17 mouse cellular contexts compared by ENCODE assay signal in genomic region chr2:152775357-152775756, GRCm38 (mm10). TPM values are rescaled to one million over a fixed set of nuclear protein-coding genes. Genes with fewer than 3 reads are reported as not detected.
DNase-seq lines count a peak whose midpoint lies in the region; ATAC-seq and TF ChIP-seq lines count a peak whose summit lies in the region.
"Had no signal": no experiment of that assay in that cellular context is flagged by ENCODE, and none has a peak within 500 bp of the region (broad histone marks: within the 10 kb centered on the region; RNA-seq: fewer than 3 reads in every experiment).

No protein-coding gene starts in this region.

- 14% methylated on average over 4 of the region's 4 CpGs for WGBS in thymus, adult 2 months

- intact Hi-C loops in left cerebral cortex, adult 2 months (cut with DNase I) = no loop called here
- intact Hi-C loops in left cerebral cortex, postnatal 4 days (cut with DNase I) = no loop called here

- H3K36me3 ChIP-seq in thymus, adult 2 months (ENCODE audit: control insufficient read depth, insufficient read depth, low read length) = peaks cover 13% of the 10 kb centered on the region
- H3K36me3 ChIP-seq: midbrain, embryonic 15.5 days had no signal

- DNase-seq in left cerebral cortex, adult 2 months (ENCODE audit: extremely low spot score in 1 of 2, low spot score in 2 of 2) = no peak
- no peak for DNase-seq in left cerebral cortex, postnatal 4 days
- peak; percentile 67 for DNase-seq in thymus, adult 2 months
- no peak for DNase-seq in right cerebral cortex, postnatal 36 days (ENCODE audit: low spot score in 2 of 2)
- no peak for DNase-seq in frontal cortex, postnatal 10 days (ENCODE audit: low spot score in 2 of 2)
- no peak for DNase-seq in embryo, embryonic 11 days
- no peak for DNase-seq in layer of hippocampus, adult 8-10 months (ENCODE audit: low spot score in 2 of 2)
- DNase-seq: cerebellum, postnatal 14 days; heart, adult 18-20 months; right cerebral cortex, postnatal 14 days had no signal

- ATAC-seq in granulocyte monocyte progenitor cell, adult 5-6 weeks (replicated peaks; ENCODE audit: poor library complexity, severe bottlenecking) = 0 out of 2 replicates have a peak, but pooled peaks have one; percentile 27
- ATAC-seq: forebrain, embryonic 16.5 days; midbrain, embryonic 15.5 days had no signal

- TF ChIP-seq POLR2A in thymus, adult 2 months (IDR thresholded peaks at IDR 0.05; ENCODE audit: control insufficient read depth, extremely low read depth, insufficient read depth, low read length, poor library complexity) = no peak

- H3K27me3 ChIP-seq in thymus, adult 2 months (ENCODE audit: control insufficient read depth, insufficient read depth, low read length) = no peaks in the 10 kb centered on the region
- H3K27me3 ChIP-seq: limb, embryonic 13.5 days; midbrain, embryonic 15.5 days had no signal

- peak overlapping the region; percentile 70 for H3K27ac ChIP-seq in left cerebral cortex, adult 2 months
- peak overlapping the region; percentile 82 for H3K27ac ChIP-seq in thymus, adult 2 months (ENCODE audit: control insufficient read depth, insufficient read depth, low read length)
- H3K27ac ChIP-seq: limb, embryonic 13.5 days; liver, embryonic 14.5 days; midbrain, embryonic 15.5 days had no signal

- no peak for TF ChIP-seq CTCF in left cerebral cortex, adult 2 months (IDR thresholded peaks at IDR 0.05)
- no peak for TF ChIP-seq CTCF in thymus, adult 2 months (IDR thresholded peaks at IDR 0.05; ENCODE audit: borderline replicate concordance, control insufficient read depth, extremely low read depth, insufficient read depth, low read length, poor library complexity)

- peaks cover 40% of the 10 kb centered on the region for H3K4me1 ChIP-seq in thymus, adult 2 months (replicated peaks; ENCODE audit: control insufficient read depth, insufficient read depth, low read length)
- H3K4me1 ChIP-seq: limb, embryonic 13.5 days; midbrain, embryonic 15.5 days had no signal

- no peak overlapping the region for H3K4me3 ChIP-seq in left cerebral cortex, adult 2 months
- H3K4me3 ChIP-seq in thymus, adult 2 months (ENCODE audit: control insufficient read depth, insufficient read depth, low read length) = no peak overlapping the region
- H3K4me3 ChIP-seq: limb, embryonic 13.5 days; midbrain, embryonic 15.5 days had no signal

RNA-seq across cellular contexts. Expression of gene Cox4i2, which starts 21.4 kb away (rescaled TPM):
- total RNA-seq in left cerebral cortex, adult 2 months (2021) = 1 to 10 TPM; 1.7 to 1.9 TPM
- total RNA-seq in left cerebral cortex, postnatal 4 days (2021) = 1 to 10 TPM; 1.7 to 1.9 TPM
- 6.8 and 13.0 TPM in 2 replicates for total RNA-seq in granulocyte monocyte progenitor cell, adult 5-6 weeks (2014; fragmentation: Nextera tagmentation)
- 6.0 TPM in 1 of 2 replicates, not detected in the other for total RNA-seq in granulocyte monocyte progenitor cell, adult 5-6 weeks (2017)
- 1.6 and 1.9 TPM in 2 replicates for polyA plus RNA-seq in thymus, adult 2 months (2012; rRNA removed)
- total RNA-seq in layer of hippocampus, adult 8-10 months (2022) = 1 to 10 TPM in 3 of 4 experiments, under 1 TPM in 1; 0.92 to 2.4 (median 2.2) TPM
- total RNA-seq: hematopoietic stem cell, adult 5-6 weeks had no signal
- polyA plus RNA-seq: G1E had no signal

RNA-seq across cellular contexts. Expression of gene Id1, which starts 39.3 kb away (rescaled TPM):
- total RNA-seq in left cerebral cortex, adult 2 months (2021) = 10 to 100 TPM; 22.4 to 24.2 TPM
- 10 to 100 TPM; 25.6 to 27.6 TPM for total RNA-seq in left cerebral cortex, postnatal 4 days (2021)
- 5.5 and 7.6 TPM in 2 replicates for total RNA-seq in granulocyte monocyte progenitor cell, adult 5-6 weeks (2014; fragmentation: Nextera tagmentation)
- 5.0 and 6.6 TPM in 2 replicates for total RNA-seq in granulocyte monocyte progenitor cell, adult 5-6 weeks (2017)
- 54.6 and 66.4 TPM in 2 replicates for polyA plus RNA-seq in thymus, adult 2 months (2012; rRNA removed)
- total RNA-seq in layer of hippocampus, adult 8-10 months (2022) = 10 to 100 TPM; 18.1 to 24.9 (median 22.5) TPM

RNA-seq across cellular contexts. Expression of gene Bcl2l1, which starts 56.2 kb away (rescaled TPM):
- total RNA-seq in left cerebral cortex, adult 2 months (2021) = 100 to 1,000 TPM; 133 to 135 TPM
- total RNA-seq in left cerebral cortex, postnatal 4 days (2021) = 100 to 1,000 TPM; 113 to 116 TPM
- 13.2 and 27.8 TPM in 2 replicates for total RNA-seq in granulocyte monocyte progenitor cell, adult 5-6 weeks (2014; fragmentation: Nextera tagmentation)
- 10.3 and 25.2 TPM in 2 replicates for total RNA-seq in granulocyte monocyte progenitor cell, adult 5-6 weeks (2017)
- polyA plus RNA-seq in thymus, adult 2 months (2012; rRNA removed) = 205 and 207 TPM in 2 replicates
- 100 to 1,000 TPM; 124 to 140 (median 132) TPM for total RNA-seq in layer of hippocampus, adult 8-10 months (2022)
